Mouse (Mus musculus): ENCODE measurements around the gene Il1r1.
"Not testable (repeated sequence)": the region's sequence is repeated elsewhere in the genome, so short reads cannot be mapped to it uniquely, and the experiment has no call there.

The Il1r1 gene

GRCm38 (mm10) chr1:40272204-40272603, 47.3 kb downstream of the Il1r1 start:
- DNase-seq, result no peak

- no peak for DNase-seq
These were observed 48.6 kb downstream of the Il1r1 start for GRCm38 (mm10) chr1:40273491-40273890.

- DNase-seq, result no peak
These were observed 50.6 kb downstream of the Il1r1 start for GRCm38 (mm10) chr1:40275285-40276013.

GRCm38 (mm10) chr1:40277944-40278343, 53.1 kb downstream of the Il1r1 start:
- DNase-seq, result no peak

GRCm38 (mm10) chr1:40278720-40279119, 53.8 kb downstream of the Il1r1 start:
- no peak for DNase-seq

GRCm38 (mm10) chr1:40279182-40279743, 54.4 kb downstream of the Il1r1 start:
- DNase-seq, result no peak

GRCm38 (mm10) chr1:40281950-40282349, 57.1 kb downstream of the Il1r1 start:
- no peak for DNase-seq

GRCm38 (mm10) chr1:40282394-40282793, 57.5 kb downstream of the Il1r1 start:
- DNase-seq, result no peak

- no peak for DNase-seq
These were observed 59.1 kb downstream of the Il1r1 start for GRCm38 (mm10) chr1:40283995-40284394.

- DNase-seq, result no peak
These were observed 65.8 kb downstream of the Il1r1 start for GRCm38 (mm10) chr1:40290489-40291255.

- DNase-seq, result no peak
These were observed 67.4 kb downstream of the Il1r1 start for GRCm38 (mm10) chr1:40292231-40292630.

GRCm38 (mm10) chr1:40293891-40294290, 69.0 kb downstream of the Il1r1 start:
- DNase-seq, result no peak

- DNase-seq, result no peak
These were observed 69.9 kb downstream of the Il1r1 start for GRCm38 (mm10) chr1:40294824-40295223.

- DNase-seq, result no peak
These were observed 73.2 kb downstream of the Il1r1 start for GRCm38 (mm10) chr1:40298053-40298452.

GRCm38 (mm10) chr1:40303179-40303866, 78.4 kb downstream of the Il1r1 start:
- DNase-seq, result no peak

- not testable (repeated sequence) for DNase-seq
These were observed 79.4 kb downstream of the Il1r1 start for GRCm38 (mm10) chr1:40304321-40304720.

GRCm38 (mm10) chr1:40306111-40306510, 81.2 kb downstream of the Il1r1 start:
- no peak for DNase-seq

GRCm38 (mm10) chr1:40311123-40311522, 86.2 kb downstream of the Il1r1 start:
- DNase-seq, result no peak

GRCm38 (mm10) chr1:40311625-40312024, 86.7 kb downstream of the Il1r1 start:
- DNase-seq, result no peak

- no peak for DNase-seq
These were observed 89.1 kb downstream of the Il1r1 start for GRCm38 (mm10) chr1:40314016-40314415.

- no peak for DNase-seq
These were observed 92.8 kb downstream of the Il1r1 start for GRCm38 (mm10) chr1:40317657-40318056.

- no peak for DNase-seq
These were observed 96.9 kb downstream of the Il1r1 start for GRCm38 (mm10) chr1:40321824-40322223.

GRCm38 (mm10) chr1:40322543-40322942, 97.7 kb downstream of the Il1r1 start:
- DNase-seq, result no peak

All from kidney, postnatal 10 days (tissue).